Mouse (Mus musculus): ENCODE measurements at regions not wholly inside any gene's neighbourhood (a gene's known extent, or its start where the extent isn't known, plus 50 kb on each side); places are given as distances from the start of the nearest gene placed in this dataset.

DNA sequence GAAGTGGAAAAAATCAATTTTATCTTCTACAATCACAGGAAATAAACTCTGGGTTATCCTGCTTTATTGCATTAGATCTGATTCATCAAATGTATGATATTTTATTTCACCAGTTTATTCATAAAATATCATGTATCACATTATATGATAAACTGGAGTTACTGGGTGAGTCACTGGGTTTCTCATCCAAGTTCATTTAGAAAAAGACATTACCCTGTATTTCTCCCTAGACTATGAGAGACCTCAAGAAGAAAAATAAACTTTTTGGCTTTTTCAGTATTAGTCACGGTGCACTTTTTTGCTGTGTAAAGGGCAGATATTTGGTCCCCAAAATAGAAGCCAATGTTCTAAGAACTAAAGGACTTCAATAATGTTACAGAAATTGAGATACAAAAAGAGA is 604.8 kb upstream of the Gm8797 start:
- DNase-seq (ENCODE audit: low read depth, low spot score): peak; percentile 72

DNA sequence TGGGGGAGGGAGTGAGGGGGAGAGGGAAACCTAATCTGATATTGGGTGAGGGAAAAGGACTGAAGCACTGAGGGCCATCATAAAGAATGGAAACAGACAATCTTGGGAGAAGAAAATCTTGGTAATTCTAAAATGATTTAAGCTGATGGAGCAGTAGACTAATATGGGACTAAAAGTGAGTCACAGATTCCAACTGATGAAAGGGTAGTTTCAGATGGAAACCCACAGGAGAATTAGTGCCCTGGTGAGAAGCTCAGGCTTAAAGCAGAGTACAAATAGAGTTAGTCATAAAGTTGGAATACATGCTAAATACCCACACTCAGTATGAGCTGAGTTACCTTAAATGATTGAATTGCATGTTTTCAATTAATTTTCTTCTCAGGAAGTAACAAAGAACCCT is 600.3 kb upstream of the Gm8797 start:
- peak; percentile 61 for DNase-seq (ENCODE audit: low read depth, low spot score)

Data from 3T3-L1 (cell line).